Mouse (Mus musculus): ENCODE results near the gene Hsd17b11.

Gene Hsd17b11

DNA sequence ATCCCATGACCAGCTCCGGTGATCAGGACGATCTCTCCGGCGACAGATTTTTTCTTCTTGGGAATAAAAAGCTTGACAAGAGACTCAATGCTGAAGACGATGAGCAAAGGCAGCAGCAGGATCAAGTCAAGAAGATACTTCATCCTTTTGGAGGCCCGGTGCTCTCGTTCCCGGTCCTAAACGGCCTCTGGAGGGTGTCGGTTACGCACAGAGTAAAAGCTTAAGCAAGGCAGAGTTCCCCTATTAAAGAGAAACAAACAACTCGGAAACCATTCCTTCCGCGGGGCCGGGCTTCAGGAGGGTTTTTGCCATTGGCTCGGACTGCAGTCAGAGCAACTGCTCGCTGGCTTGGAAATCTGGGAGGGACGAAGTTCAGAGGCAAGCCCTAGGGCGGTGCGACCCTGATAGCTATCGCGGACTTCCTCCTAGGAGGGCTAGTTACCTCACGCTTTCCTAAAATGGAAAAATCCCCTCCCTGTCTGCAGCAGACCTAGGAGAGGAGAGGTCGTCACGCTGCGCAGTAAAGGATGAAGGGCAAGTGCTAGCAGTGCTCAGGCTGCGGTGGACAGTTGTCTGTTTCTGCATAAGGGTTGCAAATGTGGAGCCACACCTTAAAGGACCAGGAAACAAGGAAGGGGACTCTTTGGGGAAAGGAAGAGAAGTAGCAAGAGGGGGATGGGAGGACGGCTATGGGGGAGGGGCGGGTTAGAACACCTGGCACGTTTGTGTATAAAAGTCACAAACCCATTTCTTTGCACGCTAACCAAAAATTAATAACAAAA, at the start of gene Hsd17b11:
TSS of gene Hsd17b11 (minus strand) at position 323 of the 782 bp plus-strand sequence.
- peak; percentile 68 for DNase-seq (ENCODE audit: low read depth, low spot score)

DNA sequence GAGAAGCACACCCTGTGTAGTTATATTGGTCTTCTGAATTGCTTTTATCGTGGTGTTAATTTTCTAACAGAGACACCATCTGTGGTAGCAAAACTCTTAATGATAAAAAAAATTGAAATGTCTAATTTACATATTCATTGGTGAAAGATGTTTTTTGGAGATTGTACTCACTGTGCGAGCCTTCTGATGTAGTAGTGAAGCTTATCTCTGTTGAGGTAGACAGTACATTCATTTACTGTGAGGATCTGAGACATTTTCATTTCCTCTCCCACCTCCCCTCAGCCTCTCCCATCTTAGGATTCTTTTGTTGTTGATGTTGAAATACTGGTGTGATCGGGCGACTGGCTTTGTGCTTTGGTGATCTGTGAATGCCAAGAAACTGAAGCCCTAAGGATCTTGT, 49.3 kb upstream of the Hsd17b11 start:
- DNase-seq (ENCODE audit: low read depth, low spot score): no peak

DNA sequence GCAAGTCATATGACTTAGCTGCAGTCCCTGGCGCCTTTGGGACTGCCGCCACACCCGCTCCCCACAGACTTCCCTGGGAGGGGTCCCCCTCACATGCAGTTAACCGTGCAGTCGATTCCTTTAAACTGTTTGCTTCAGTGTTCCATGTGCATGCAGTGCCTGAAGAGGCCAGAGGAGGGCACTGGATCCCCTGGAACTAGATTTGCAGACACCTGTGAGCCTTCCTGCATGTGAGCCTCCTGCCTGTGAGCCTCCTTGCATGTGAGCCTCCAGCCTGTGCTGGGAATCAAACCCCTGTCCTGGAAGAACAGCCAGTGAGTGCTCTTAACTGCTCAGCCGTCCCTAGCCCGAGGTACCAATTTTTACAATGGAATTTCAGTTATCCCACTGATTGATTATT, 47.0 kb upstream of the Hsd17b11 start:
- DNase-seq (ENCODE audit: low read depth, low spot score): no peak

DNA sequence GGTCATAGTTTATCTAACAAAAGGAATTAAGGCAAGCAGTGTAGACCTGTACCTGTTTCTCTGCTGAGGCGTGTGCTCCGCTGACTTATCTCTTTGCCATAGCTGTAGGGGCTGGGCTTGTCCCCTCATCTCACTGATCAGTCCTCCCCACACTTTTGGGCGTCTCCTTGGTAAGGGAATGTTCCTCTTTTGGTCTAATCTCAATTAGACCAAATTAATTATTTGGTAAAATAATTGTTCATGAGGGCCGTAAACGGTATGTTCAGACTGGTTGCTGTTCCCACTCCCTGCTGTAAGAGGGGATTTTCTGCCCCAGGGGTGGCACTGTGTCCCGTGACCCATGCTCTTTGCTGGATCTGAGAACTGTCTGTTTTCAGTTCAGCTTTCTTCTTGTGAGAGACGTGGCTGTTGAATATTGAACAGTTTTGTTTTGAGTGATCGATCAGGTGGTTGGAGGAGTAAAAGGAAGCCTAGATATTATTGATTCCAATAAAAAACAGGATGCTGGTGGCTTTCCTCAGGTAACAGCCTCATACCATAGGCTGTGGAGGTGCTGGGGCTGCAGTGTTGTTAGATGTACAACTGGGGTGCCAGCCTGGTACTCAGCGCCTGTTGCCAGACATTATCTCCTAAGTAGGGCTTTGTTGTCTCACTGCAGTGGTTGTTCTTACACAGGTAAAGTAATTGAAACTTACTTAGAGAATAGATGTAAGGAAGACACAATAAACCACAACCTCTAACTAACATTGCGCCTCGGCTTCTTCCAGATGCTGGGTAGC, 41.2 kb upstream of the Hsd17b11 start:
- no peak for DNase-seq (ENCODE audit: low read depth, low spot score)

DNA sequence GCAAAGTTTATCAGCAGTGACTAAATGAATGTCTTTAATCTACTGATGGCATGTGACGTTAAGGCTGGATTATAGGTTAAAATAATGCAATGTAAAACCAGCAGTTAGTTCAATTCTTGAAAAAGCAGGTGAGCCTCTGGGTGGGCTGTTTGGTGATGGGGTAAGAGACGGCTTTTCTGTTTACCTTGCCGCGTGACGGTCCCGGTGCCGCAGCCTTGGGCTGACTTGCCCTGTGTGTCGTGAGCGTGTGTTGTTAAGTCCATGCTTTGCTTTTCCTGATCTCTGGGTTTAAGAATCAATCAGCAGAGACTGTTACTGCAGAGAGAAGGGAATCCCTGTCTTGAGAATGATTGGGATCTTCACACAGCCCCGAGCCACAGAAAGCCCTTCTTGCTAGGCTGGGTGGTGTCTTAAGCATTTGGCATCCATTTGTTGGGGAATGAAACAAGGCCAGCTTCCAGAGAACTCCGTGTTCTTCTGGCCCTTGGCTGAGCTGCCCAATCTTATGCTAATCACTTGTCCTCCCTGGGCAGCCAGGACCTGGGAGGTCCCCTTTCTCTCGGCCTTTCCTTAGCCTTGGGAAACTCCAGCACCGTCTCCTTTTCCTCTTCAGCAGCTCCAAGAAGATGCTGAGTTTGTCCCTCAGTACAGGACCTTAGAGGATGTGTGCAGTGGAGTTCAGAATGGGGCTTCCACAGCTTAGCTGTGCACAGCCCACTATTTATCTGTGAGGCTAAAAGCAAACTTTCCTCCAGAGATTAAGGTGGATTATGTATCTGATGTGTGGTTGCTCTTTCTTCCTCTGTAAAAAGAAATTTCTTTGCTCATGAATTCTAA, 40.4 kb upstream of the Hsd17b11 start:
- DNase-seq (ENCODE audit: low read depth, low spot score): no peak

DNA sequence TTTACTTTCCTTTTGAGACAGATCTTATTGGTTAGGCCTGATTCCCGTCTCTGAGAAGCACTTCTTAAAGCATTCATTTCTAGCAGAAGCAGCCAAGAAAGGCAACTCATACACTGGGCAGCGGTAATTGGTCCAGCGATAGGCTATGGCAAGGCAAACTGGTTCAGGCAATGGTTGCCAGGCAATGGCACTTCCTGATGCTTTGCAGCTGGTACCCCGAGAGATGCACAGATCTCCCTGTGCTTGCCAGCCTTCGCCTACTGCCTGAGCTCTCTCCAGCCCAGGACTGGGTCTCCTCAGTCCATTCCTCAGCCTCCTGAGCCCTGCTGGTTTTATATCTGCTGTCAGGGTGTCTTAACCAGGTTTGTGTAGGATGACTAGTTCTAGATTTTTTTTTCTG, 38.7 kb upstream of the Hsd17b11 start:
- no peak for DNase-seq (ENCODE audit: low read depth, low spot score)

DNA sequence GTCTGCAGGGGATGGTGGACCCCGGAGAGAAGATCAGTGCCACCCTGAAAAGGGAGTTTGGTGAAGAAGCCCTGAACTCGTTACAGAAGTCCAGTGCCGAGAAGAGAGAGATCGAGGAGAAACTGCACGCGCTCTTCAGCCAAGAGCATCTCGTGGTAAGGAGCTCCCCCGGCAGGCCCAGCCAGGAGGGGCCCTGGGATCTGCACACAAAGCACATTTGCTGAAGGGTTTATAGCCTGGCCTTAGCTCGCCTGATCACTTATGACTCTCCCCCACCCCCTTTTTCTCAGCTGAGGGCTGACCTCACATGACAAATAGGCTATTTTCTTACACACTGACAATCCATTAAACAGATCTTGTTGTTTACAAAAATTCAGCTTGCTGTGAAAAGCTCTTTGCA, 37.9 kb upstream of the Hsd17b11 start:
- no peak for DNase-seq (ENCODE audit: low read depth, low spot score)

DNA sequence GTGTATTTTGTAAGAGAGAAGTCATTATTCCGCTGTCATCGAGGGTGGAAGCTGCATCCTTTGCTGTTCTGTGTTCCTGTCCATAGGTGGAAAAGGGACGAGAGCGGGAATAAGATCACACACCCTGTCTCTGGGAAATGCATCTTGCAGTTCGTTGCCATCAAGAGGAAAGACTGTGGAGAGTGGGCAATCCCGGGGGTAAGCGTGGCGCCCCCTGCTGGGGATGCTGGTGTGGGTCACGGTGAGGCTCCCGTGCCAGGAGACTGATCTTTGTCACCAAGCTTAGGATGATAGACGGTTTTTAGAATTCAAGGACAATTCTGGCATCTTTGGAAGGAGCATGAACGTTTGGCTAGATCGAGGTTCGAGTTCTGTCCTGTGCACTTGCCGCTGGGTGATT, 36.3 kb upstream of the Hsd17b11 start:
- DNase-seq (ENCODE audit: low read depth, low spot score): no peak

DNA sequence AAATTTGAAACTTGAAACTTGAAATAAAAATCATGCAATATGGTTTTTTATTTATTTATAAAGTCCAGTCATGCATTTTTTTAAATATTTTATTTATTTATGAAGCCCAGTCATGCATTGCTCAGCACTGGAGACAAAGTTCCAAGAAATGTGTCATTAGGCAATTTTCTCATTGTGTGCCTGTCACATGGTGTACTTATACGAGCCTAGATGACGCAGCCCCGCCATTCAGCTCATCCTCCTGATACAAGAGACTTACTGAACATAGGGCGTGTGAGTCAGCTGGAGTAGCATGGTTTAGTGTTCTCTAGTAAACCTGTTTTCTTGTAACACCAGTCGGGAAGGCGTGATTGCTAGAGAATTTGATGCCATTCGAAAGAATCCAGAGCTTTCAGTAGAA, 34.6 kb upstream of the Hsd17b11 start:
- no peak for DNase-seq (ENCODE audit: low read depth, low spot score)

DNA sequence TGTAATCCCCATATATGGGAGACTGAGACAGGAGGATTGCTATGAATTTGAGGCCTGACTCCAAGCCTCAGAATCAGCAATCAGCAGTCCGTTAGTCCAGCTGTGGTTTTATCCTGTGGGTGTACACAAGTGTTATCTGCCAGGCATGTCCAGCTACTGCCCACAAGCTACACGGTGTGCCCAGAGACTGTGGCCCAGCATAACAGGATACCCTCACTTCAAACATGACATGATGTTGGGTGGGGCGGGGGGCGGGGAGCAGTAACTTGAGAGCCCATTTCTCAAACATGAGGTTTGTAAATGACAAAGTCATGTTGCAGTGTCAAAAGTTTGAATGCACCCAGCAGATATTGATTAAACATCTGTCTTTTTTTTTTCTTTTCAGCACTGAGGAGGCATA, 34.1 kb upstream of the Hsd17b11 start:
- DNase-seq (ENCODE audit: low read depth, low spot score): no peak

DNA sequence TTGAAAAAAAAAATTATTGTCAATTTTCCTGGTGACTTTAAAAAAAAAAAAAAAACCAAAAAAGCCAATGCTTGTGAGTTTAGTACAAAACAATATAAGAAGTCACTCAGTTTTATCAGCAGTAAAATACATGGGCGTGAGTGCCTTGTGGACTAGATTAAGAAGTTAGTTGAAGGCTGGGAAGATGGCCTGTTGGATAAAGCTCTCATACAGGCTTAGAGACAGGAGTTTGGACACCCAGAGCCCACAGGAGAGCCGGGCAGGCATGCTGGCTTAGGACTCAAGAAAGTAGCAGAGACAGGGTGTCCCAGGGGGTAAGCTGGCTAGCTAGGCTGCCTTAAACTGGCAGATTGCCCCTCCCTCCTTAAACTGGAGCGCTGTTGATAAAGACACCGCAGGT, 33.2 kb upstream of the Hsd17b11 start:
- DNase-seq (ENCODE audit: low read depth, low spot score): no peak

DNA sequence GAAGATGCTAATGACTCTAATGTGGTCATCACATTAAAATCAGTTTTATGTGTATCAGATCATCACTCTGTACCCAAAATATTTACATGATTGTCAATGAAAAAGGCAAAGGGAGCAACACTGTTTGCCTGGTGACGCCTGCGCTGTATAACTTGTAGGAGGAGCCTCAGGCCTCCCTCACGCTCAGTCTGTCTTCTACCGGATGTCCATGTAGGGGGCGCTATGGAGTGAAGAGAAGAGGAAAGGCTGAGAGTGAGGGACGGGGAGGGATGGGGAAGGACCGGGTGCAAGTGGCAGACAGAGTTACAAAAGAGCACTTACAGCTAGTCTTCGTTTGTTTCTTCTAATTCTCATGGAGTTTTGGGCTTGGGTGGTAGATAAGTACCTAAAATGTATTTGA, 31.2 kb upstream of the Hsd17b11 start:
- DNase-seq (ENCODE audit: low read depth, low spot score): no peak

DNA sequence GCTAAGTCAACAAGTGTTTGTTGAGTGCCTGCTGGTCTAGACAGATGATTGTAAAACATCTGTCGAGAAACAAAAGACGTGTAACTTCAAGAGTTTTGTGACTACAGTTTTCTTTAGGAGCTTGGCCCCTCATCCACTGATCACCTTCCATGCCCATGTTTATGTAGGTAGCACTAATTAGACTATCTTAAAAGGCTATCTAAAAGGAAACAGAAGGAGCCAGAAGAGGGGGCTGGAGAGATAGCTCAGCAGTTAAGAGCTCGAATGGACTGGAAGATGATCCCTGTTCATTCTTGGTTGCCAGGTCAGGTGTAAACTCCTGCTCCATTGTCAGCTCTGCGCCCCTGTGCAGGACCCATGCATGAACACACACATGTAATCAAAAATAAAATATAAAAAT, 26.4 kb upstream of the Hsd17b11 start:
- DNase-seq (ENCODE audit: low read depth, low spot score): no peak

DNA sequence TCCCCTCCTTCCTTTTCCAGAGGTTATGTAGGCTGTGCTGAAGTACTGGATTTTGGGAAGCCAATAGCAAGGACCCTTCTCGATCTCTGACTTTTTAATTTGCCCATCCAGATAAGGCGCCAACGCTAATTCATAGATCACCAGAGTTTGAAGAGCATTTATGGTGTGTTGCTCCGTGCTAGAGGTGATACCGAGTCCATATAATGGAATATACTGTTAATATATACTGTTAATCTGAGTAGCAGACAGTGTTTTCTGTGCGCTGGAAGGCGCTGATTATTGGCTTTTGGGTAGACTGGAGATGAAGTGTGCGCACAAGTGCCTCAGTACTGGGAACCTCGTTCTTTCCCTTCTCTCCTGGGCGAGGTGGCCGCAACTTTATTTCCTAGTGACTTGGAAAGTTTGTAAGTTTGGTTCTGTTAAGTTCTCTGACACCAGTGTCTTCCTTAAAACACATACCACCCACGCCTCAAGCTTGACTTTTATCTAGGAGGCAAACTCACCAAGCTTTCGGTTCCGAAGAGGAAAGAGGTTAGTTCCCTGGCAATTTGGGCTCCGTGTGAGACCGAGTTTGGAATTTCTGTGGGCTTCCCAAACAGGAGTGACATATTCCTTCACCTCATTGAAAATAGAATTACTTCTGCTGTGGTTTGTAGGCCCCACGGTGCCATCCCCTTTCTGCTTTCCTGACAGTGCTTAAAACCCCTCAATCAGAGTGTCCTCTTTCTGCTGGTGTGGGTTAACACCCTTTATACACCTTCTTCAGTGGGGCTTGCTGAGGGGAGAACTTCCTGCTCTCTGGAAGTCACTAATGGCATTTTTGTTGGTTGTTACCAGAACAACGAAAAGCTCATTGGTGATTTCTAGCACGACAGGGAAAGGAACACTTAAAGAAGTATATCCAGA, 25.7 kb upstream of the Hsd17b11 start:
- no peak for DNase-seq (ENCODE audit: low read depth, low spot score)

DNA sequence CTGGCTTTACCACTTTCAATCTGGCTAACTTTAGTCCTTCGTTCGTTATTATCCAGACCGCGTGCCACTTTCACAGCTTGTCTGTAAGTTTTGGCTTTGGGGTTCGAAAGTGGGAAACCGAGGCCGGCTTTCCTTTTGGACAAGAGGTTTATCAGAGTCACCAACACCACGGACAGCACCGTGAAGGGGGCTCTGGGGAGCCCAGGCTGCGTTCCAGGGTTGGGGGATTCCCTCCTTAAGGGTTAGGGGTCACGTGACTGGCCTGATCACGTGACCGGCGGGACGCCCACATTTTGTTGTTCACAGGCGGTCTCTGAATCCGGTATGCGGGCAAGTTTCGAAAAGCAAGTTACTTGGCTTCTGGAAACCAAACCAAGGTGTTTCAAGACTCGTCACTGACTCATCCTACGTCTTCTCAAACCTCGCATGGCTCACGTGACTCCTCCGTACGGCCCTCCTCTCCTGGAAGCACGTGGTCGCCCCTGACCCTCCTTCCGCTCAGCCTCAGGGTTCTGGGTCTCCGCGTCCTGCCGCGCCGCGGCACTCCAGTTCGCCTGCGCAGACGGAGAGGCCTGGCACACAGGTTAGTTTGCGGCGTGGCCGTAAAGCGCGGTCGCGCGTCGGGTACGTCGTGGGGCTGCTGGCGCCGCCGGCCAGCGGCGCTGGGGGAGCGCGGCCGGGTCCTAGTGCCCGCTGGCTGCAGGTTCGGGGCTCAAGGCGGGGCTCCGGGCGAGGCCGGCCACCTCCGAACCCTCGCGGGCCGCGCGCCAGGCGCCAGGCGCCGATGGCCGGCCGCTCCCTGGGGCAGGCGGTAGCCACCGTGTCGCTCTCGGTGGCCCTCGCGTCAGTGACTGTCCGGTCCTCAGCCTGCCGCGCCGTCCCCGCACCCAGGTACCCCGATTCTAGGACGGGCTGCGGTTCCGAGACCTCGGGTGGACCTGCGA, 24.8 kb upstream of the Hsd17b11 start, which contains the start of gene Nudt9:
TSS of gene Nudt9 (plus strand) at position 51 of the 944 bp plus-strand sequence.
- DNase-seq (ENCODE audit: low read depth, low spot score): peak; percentile 98

DNA sequence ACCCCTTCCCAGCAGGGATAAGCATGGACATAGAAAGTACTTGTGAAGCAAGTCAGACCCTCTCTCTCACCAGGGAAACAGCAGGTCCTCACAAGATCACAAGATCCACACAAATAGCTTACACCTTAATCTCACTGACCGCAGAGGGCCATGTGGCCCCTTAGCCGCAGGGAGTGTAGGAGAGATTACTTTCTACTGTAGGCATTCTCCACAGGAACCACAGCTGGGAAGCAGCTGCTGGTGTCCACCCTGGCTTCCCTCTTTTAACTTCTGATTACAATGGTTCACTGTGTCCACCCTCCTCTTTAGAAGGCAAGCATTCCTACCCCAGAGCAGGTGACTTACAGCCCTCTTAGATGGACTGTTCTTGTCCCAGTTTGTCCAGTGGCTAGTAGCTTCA, 22.0 kb upstream of the Hsd17b11 start:
- no peak for DNase-seq (ENCODE audit: low read depth, low spot score)

DNA sequence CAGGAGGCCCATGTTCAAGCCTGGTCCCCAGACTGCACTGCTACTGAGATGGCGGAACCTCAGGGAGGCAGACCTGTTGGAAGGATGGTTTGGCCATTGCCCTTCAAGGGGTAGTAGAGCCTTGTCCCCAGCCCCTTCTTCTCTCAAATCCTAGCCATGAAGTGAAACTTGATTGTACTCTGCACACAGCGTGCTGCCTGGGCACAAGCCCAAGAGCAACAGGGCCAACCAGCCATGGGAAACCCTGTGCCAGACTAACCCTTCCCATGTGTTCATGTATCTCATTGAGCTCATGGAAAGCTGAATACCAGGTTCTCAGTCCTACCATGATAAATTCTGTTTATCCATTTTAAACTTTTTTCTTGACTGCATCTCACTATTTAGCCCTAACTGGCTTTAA, 21.2 kb upstream of the Hsd17b11 start:
- no peak for DNase-seq (ENCODE audit: low read depth, low spot score)

DNA sequence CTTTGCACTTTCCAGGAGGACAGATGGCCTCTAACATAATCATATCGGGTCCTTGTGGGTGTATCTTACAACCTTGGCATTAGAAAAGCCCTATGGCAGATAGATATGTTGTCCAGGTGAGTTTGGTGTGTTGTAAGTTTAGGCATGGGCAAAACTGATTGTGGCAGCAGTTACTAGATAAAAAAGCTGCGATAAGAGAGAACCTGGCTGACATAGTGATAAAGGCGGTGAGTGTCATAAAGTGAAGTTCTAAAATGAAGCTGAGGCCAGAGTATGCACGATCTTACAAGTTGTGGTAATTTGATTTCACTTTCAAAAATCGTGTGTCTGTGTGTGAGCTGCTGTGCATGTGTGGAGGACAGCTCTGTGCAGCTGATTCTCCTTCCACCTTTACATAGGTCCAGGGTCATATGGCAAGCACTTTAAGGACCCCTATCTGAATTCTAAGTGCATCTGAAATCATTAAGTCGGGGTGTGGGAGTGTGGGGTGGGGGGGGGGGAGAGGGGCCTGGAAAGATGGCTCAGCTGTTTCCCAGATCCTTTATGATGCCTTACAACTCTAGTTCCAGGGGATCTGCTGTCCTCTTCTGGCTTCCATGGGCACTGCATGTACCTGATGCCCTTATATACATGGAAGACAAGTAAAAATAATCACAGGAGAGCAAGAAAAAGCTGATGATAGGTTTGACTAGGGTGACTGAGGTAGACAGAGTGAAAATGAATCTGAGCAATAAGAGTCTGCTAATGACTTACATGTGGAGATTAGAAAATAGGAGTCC, 17.6 kb upstream of the Hsd17b11 start:
- DNase-seq (ENCODE audit: low read depth, low spot score): no peak

DNA sequence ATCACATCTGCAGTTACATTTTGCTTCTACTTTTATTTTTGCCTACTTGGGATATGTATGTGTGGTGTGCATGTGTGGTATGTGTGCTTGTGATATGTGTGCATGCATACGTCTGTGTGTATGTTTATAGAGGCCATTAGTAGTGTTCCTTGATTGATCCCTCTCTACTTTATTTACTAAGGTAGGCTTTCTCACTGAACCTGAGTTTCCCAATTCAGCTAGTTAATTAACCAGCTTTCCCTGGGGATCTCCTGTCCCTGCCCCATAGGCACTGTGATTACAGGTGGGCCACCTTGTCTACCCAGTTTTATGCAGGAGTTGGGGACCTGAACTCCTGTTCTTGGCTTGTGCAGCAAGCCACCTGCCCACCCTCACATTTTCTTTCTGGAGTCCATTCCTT, 15.0 kb upstream of the Hsd17b11 start:
- DNase-seq (ENCODE audit: low read depth, low spot score): no peak
